Mouse (Mus musculus) induced T-regulatory cell, adult 2 months (primary cell): ENCODE measurements around the gene Chrnb4.

Experiments
- DNase-seq: peaks from one replicate; pipeline ENCODE4 v3.0.0-alpha.2; 2012; ENCODE audit warnings: low read depth

Chrnb4 gene

GRCm38 (mm10) chr9:55048211-55048880 lies at the start of gene Chrnb4:
TSS of gene Chrnb4 (minus strand) at chr9:55048779.
- DNase-seq: no peak

- no peak for DNase-seq
Observed at GRCm38 (mm10) chr9:55096870-55097269, 48.3 kb upstream of the Chrnb4 start.

- DNase-seq: peak; percentile 18
Observed at GRCm38 (mm10) chr9:55096033-55096432, 47.5 kb upstream of the Chrnb4 start.

GRCm38 (mm10) chr9:55090141-55090540 lies 41.6 kb upstream of the Chrnb4 start:
- DNase-seq: no peak

GRCm38 (mm10) chr9:55089226-55089625 lies 40.6 kb upstream of the Chrnb4 start:
- DNase-seq: no peak

GRCm38 (mm10) chr9:55083154-55083913 lies 34.8 kb upstream of the Chrnb4 start:
- DNase-seq: no peak

- DNase-seq: no peak
Observed at GRCm38 (mm10) chr9:55067965-55068265, 19.3 kb upstream of the Chrnb4 start.

GRCm38 (mm10) chr9:55067260-55067964 lies 18.8 kb upstream of the Chrnb4 start:
- DNase-seq: no peak

GRCm38 (mm10) chr9:55065241-55065640 lies 16.7 kb upstream of the Chrnb4 start:
- DNase-seq: no peak

GRCm38 (mm10) chr9:55058067-55058466 lies 9.5 kb upstream of the Chrnb4 start:
- DNase-seq: no peak

GRCm38 (mm10) chr9:55055386-55055930 lies 6.9 kb upstream of the Chrnb4 start:
- DNase-seq: no peak

- peak; percentile 55 for DNase-seq
Observed at GRCm38 (mm10) chr9:55046764-55047163, 1.8 kb downstream of the Chrnb4 start.

GRCm38 (mm10) chr9:55045001-55045400 lies 3.6 kb downstream of the Chrnb4 start:
- no peak for DNase-seq

GRCm38 (mm10) chr9:55043688-55044087 lies 4.9 kb downstream of the Chrnb4 start:
- DNase-seq: no peak

GRCm38 (mm10) chr9:55041389-55041788 lies 7.2 kb downstream of the Chrnb4 start:
- no peak for DNase-seq

- no peak for DNase-seq
Observed at GRCm38 (mm10) chr9:55039983-55040382, 8.6 kb downstream of the Chrnb4 start.

- no peak for DNase-seq
Observed at GRCm38 (mm10) chr9:55038948-55039347, 9.6 kb downstream of the Chrnb4 start.

- no peak for DNase-seq
Observed at GRCm38 (mm10) chr9:55031435-55032167, 17.0 kb downstream of the Chrnb4 start.

- DNase-seq: no peak
Observed at GRCm38 (mm10) chr9:55026275-55026663, 22.3 kb downstream of the Chrnb4 start, which contains the start of gene Chrna3. TSS of gene Chrna3 (minus strand) at chr9:55026562.

- no peak for DNase-seq
Observed at GRCm38 (mm10) chr9:55025534-55026274, 22.9 kb downstream of the Chrnb4 start.

- peak; percentile 85 for DNase-seq
Observed at GRCm38 (mm10) chr9:55023902-55024583, 24.5 kb downstream of the Chrnb4 start.
